Mouse (Mus musculus) neural tube, embryonic 14.5 days (tissue): Measurements from ENCODE around the gene Gm49325. TPM values are rescaled to one million over a fixed set of nuclear protein-coding genes. Genes with fewer than 3 reads are reported as not detected.

Source experiments
- ATAC-seq: fragments of 200-750 bp; cut with Nextera tagmentation; 2 replicates; pipeline ENCODE4 v1.8.0; 2017; ENCODE audit warnings: low read depth, mild to moderate bottlenecking, moderate TSS enrichment, moderate library complexity
- H3K27ac ChIP-seq: fragments of 300-500 bp; sonication (generic); 2 replicates; pipeline ENCODE4 v1.5.1; 2014; ENCODE audit warnings: low read depth, mild to moderate bottlenecking, control low read depth, low read length, moderate library complexity, mixed read lengths
- H3K27me3 ChIP-seq: fragments of 300-500 bp; sonication (generic); 2 replicates; pipeline ENCODE4 v1.6.1; 2014; ENCODE audit warnings: low read length; ENCODE audit not compliant: control insufficient read depth, insufficient read depth
- H3K36me3 ChIP-seq: fragments of 300-500 bp; sonication (generic); 2 replicates; pipeline ENCODE4 v1.6.1; 2014; ENCODE audit warnings: low read length, mixed read lengths; ENCODE audit not compliant: control insufficient read depth, insufficient read depth
- H3K4me1 ChIP-seq: fragments of 300-500 bp; sonication (generic); 2 replicates; pipeline ENCODE4 v1.6.1; 2014; ENCODE audit warnings: low read length; ENCODE audit not compliant: control insufficient read depth, insufficient read depth
- H3K4me2 ChIP-seq: fragments of 300-500 bp; sonication (generic); 2 replicates; pipeline ENCODE4 v1.6.1; 2014; ENCODE audit warnings: mild to moderate bottlenecking, low read depth, low read length, control low read depth
- H3K4me3 ChIP-seq: fragments of 300-500 bp; sonication (generic); 2 replicates; pipeline ENCODE4 v1.5.1; 2014; ENCODE audit warnings: low read depth, low read length, control low read depth, mixed read lengths
- H3K9ac ChIP-seq: fragments of 300-500 bp; sonication (generic); replicated peaks from 2 replicates; pipeline ENCODE4 v1.6.1; 2014; ENCODE audit warnings: low read depth, mild to moderate bottlenecking, control low read depth, low read length, mixed read lengths
- H3K9me3 ChIP-seq: fragments of 300-500 bp; sonication (generic); 2 replicates; pipeline ENCODE4 v1.6.1; 2016; ENCODE audit warnings: low read length; ENCODE audit not compliant: control insufficient read depth
- WGBS: fragments of 180-500 bp; shearing (Covaris S2); extraction: QIAGEN DNeasy Blood & Tissue Kit; methylation state at CpG from one replicate; pipeline ENCODE4 v1.1.7; 2014; 5-methylcytosine and 5-hydroxymethylcytosine counted together
- polyA plus RNA-seq: library from polyadenylated mRNA; unstranded; fragments of >200 nt; fragmentation: Nextera tagmentation; extraction: Ambion mirVana; gene quantifications from 2 replicates; pipeline ENCODE4 v1.2.1, GENCODE M21; 2014

The Gm49325 gene
- polyA plus RNA-seq, 1 experiment from 2014 or later = 2.7 TPM

GRCm38 (mm10) chr10:77616166-77616565 lies 10.2 kb downstream of the Gm49325 start:
- no peak overlapping the region for H3K4me3 ChIP-seq
- H3K36me3 ChIP-seq = peaks cover 31% of the 10 kb centered on the region
- no peaks in the 10 kb centered on the region for H3K4me1 ChIP-seq
- H3K27me3 ChIP-seq = no peaks in the 10 kb centered on the region
- 96% methylated on average over 9 of the region's 9 CpGs for WGBS
- ATAC-seq = no peak
- no peak overlapping the region for H3K4me2 ChIP-seq
- no peak overlapping the region for H3K27ac ChIP-seq
- no peak overlapping the region for H3K9ac ChIP-seq
- no peaks in the 10 kb centered on the region for H3K9me3 ChIP-seq

GRCm38 (mm10) chr10:77616926-77617325 lies 10.9 kb downstream of the Gm49325 start:
- peaks cover 28% of the 10 kb centered on the region for H3K36me3 ChIP-seq
- no peak overlapping the region for H3K9ac ChIP-seq
- H3K27ac ChIP-seq = no peak overlapping the region
- H3K4me2 ChIP-seq = no peak overlapping the region
- H3K9me3 ChIP-seq = no peaks in the 10 kb centered on the region
- no peaks in the 10 kb centered on the region for H3K27me3 ChIP-seq
- H3K4me1 ChIP-seq = peaks cover 6% of the 10 kb centered on the region; the same call in 1 of the 2 replicates
- WGBS = 96% methylated on average over 7 of the region's 7 CpGs
- no peak for ATAC-seq
- H3K4me3 ChIP-seq = no peak overlapping the region

- 78% methylated on average over 8 of the region's 8 CpGs for WGBS
- no peak for ATAC-seq
Observed at GRCm38 (mm10) chr10:77621546-77621945, 15.5 kb downstream of the Gm49325 start.

GRCm38 (mm10) chr10:77622055-77622988 lies 16.3 kb downstream of the Gm49325 start, which contains the start of gene Ube2g2:
TSS of gene Ube2g2 (plus strand) at chr10:77622275.
- peaks cover 28% of the 10 kb centered on the region; the same call in 1 of the 2 replicates for H3K4me1 ChIP-seq
- under 1% methylated on average over 96 of the region's 96 CpGs for WGBS
- ATAC-seq = peak; percentile 92
- peak within 1 kb of the TSS; percentile 93 for H3K27ac ChIP-seq
- no peaks in the 10 kb centered on the region for H3K9me3 ChIP-seq
- peaks cover 1% of the 10 kb centered on the region; the same call in 1 of the 2 replicates for H3K36me3 ChIP-seq
- H3K4me2 ChIP-seq = peak within 1 kb of the TSS; percentile 58
- H3K27me3 ChIP-seq = no peaks in the 10 kb centered on the region
- H3K9ac ChIP-seq = peak within 1 kb of the TSS; percentile 95
- peak within 1 kb of the TSS; percentile 97 for H3K4me3 ChIP-seq

More at GRCm38 (mm10) chr10:77621546-77621945, 15.5 kb downstream of the Gm49325 start:
- peak overlapping the region; percentile 58 for H3K4me2 ChIP-seq
- peak overlapping the region; percentile 95 for H3K9ac ChIP-seq
- H3K4me3 ChIP-seq = peak overlapping the region; percentile 97
- H3K27ac ChIP-seq = peak overlapping the region; percentile 93
- H3K9me3 ChIP-seq = no peaks in the 10 kb centered on the region
- peaks cover 28% of the 10 kb centered on the region; the same call in 1 of the 2 replicates for H3K4me1 ChIP-seq
- no peaks in the 10 kb centered on the region for H3K27me3 ChIP-seq
- H3K36me3 ChIP-seq = peaks cover 8% of the 10 kb centered on the region; the same call in 1 of the 2 replicates

GRCm38 (mm10) chr10:77623069-77623492 lies 17.1 kb downstream of the Gm49325 start:
- peak overlapping the region; percentile 97 for H3K4me3 ChIP-seq
- peak; percentile 21; the same call in 1 of the 2 replicates for ATAC-seq
- peak overlapping the region; percentile 95 for H3K9ac ChIP-seq
- H3K4me2 ChIP-seq = peak overlapping the region; percentile 58
- H3K27ac ChIP-seq = no peak overlapping the region
- H3K4me1 ChIP-seq = peaks cover 28% of the 10 kb centered on the region; the same call in 1 of the 2 replicates
- 3% methylated on average over 8 of the region's 8 CpGs for WGBS
- H3K36me3 ChIP-seq = no peaks in the 10 kb centered on the region; the same call in 1 of the 2 replicates
- H3K9me3 ChIP-seq = no peaks in the 10 kb centered on the region
- no peaks in the 10 kb centered on the region for H3K27me3 ChIP-seq

- no peaks in the 10 kb centered on the region for H3K36me3 ChIP-seq
- H3K27me3 ChIP-seq = no peaks in the 10 kb centered on the region
- ATAC-seq = no peak
- WGBS = 93% methylated on average over 10 of the region's 10 CpGs
- peak overlapping the region; percentile 97; the same call in 1 of the 2 replicates for H3K4me3 ChIP-seq
- peaks cover 28% of the 10 kb centered on the region; the same call in 1 of the 2 replicates for H3K4me1 ChIP-seq
- H3K4me2 ChIP-seq = peak overlapping the region; percentile 58; the same call in 1 of the 2 replicates
- no peaks in the 10 kb centered on the region for H3K9me3 ChIP-seq
- no peak overlapping the region for H3K27ac ChIP-seq
- peak overlapping the region; percentile 7; the same call in 1 of the 2 replicates for H3K9ac ChIP-seq
Observed at GRCm38 (mm10) chr10:77623639-77624400, 17.8 kb downstream of the Gm49325 start.

GRCm38 (mm10) chr10:77624570-77624995 lies 18.6 kb downstream of the Gm49325 start:
- Histone ChIP-seq H3K9me3 (no peaks in the 10 kb centered on the region), H3K4me1 (peaks cover 28% of the 10 kb centered on the region; the same call in 1 of the 2 replicates), H3K9ac (no peak overlapping the region; the same call in 1 of the 2 replicates), H3K4me2 (no peak overlapping the region; the same call in 1 of the 2 replicates), H3K36me3 (no peaks in the 10 kb centered on the region), H3K4me3 (no peak overlapping the region), H3K27me3 (no peaks in the 10 kb centered on the region), H3K27ac (no peak overlapping the region)
- ATAC-seq = no peak
- WGBS = 80% methylated on average over 7 of the region's 7 CpGs

GRCm38 (mm10) chr10:77626036-77626435 lies 20.0 kb downstream of the Gm49325 start:
- WGBS = 84% methylated on average over 7 of the region's 7 CpGs
- Histone ChIP-seq H3K9ac (no peak overlapping the region), H3K9me3 (no peaks in the 10 kb centered on the region), H3K4me2 (no peak overlapping the region), H3K36me3 (no peaks in the 10 kb centered on the region), H3K27me3 (no peaks in the 10 kb centered on the region), H3K4me1 (peaks cover 28% of the 10 kb centered on the region; the same call in 1 of the 2 replicates), H3K4me3 (no peak overlapping the region), H3K27ac (no peak overlapping the region)
- ATAC-seq = no peak
